8 mouse cellular contexts compared by ENCODE assay signal in genomic region chr19:5001666-5002406, GRCm38 (mm10). TPM values are rescaled to one million over a fixed set of nuclear protein-coding genes. Genes with fewer than 3 reads are reported as not detected.
DNase-seq lines count a peak whose midpoint lies in the region; ATAC-seq and TF ChIP-seq lines count a peak whose summit lies in the region.

No protein-coding gene starts in this region.

- WGBS in embryonic facial prominence, embryonic 14.5 days = 1% methylated on average over 34 of the region's 39 CpGs
- 1% methylated on average over 39 of the region's 39 CpGs for WGBS in heart, embryonic 11.5 days (ENCODE audit: insufficient replicate concordance)
- WGBS in kidney, embryonic 15.5 days = under 1% methylated on average over 39 of the region's 39 CpGs
- WGBS in limb, embryonic 15.5 days = under 1% methylated on average over 39 of the region's 39 CpGs

- peaks cover 7% of the 10 kb centered on the region for H3K4me1 ChIP-seq in embryonic facial prominence, embryonic 14.5 days (ENCODE audit: control insufficient read depth, insufficient read depth, low read length)
- H3K4me1 ChIP-seq in heart, embryonic 11.5 days (ENCODE audit: control insufficient read depth, insufficient read depth, low read length) = peaks cover 11% of the 10 kb centered on the region; the same call in 1 of the 2 replicates
- peaks cover 9% of the 10 kb centered on the region for H3K4me1 ChIP-seq in kidney, embryonic 15.5 days
- H3K4me1 ChIP-seq in limb, embryonic 15.5 days = peaks cover 7% of the 10 kb centered on the region

- 0 out of 2 replicates have a peak overlapping the region, but pooled peaks have one; percentile 46 for H3K9ac ChIP-seq in embryonic facial prominence, embryonic 14.5 days (ENCODE audit: low read depth, low read length)
- 0 out of 2 replicates have a peak overlapping the region, but pooled peaks have one; percentile 0 for H3K9ac ChIP-seq in heart, embryonic 11.5 days (ENCODE audit: low read depth, low read length)
- H3K9ac ChIP-seq in kidney, embryonic 15.5 days = no peak overlapping the region
- H3K9ac ChIP-seq in limb, embryonic 15.5 days = 0 out of 2 replicates have a peak overlapping the region, but pooled peaks have one; percentile 0

- H3K79me2 ChIP-seq in myocyte (ENCODE audit: control insufficient read depth, insufficient read depth) = no peaks in the 10 kb centered on the region

- peak overlapping the region; percentile 66; the same call in 1 of the 2 replicates for H3K27ac ChIP-seq in embryonic facial prominence, embryonic 14.5 days (replicated peaks; ENCODE audit: low read depth, low read length)
- peak overlapping the region; percentile 30 for H3K27ac ChIP-seq in heart, embryonic 11.5 days (ENCODE audit: low read depth, low read length)
- no peak overlapping the region for H3K27ac ChIP-seq in kidney, embryonic 15.5 days
- H3K27ac ChIP-seq in limb, embryonic 15.5 days = peak overlapping the region; percentile 38; the same call in 1 of the 2 replicates

- H3K36me3 ChIP-seq in embryonic facial prominence, embryonic 14.5 days (ENCODE audit: control insufficient read depth, insufficient read depth, low read length) = no peaks in the 10 kb centered on the region
- H3K36me3 ChIP-seq in heart, embryonic 11.5 days (ENCODE audit: control insufficient read depth, insufficient read depth, low read length) = no peaks in the 10 kb centered on the region
- H3K36me3 ChIP-seq in kidney, embryonic 15.5 days = no peaks in the 10 kb centered on the region
- H3K36me3 ChIP-seq in limb, embryonic 15.5 days = no peaks in the 10 kb centered on the region
- H3K36me3 ChIP-seq in myocyte (ENCODE audit: control insufficient read depth, insufficient read depth) = no peaks in the 10 kb centered on the region

- TF ChIP-seq POLR2A in myocyte (IDR thresholded peaks at IDR 0.05; ENCODE audit: insufficient read length, low read depth) = no peak

- no peaks in the 10 kb centered on the region for H3K9me3 ChIP-seq in embryonic facial prominence, embryonic 14.5 days (ENCODE audit: control insufficient read depth, low read length)
- no peaks in the 10 kb centered on the region for H3K9me3 ChIP-seq in heart, embryonic 11.5 days (replicated peaks; ENCODE audit: control insufficient read depth, low read length)
- H3K9me3 ChIP-seq in kidney, embryonic 15.5 days (replicated peaks) = no peaks in the 10 kb centered on the region
- H3K9me3 ChIP-seq in limb, embryonic 15.5 days = no peaks in the 10 kb centered on the region

- H3K27me3 ChIP-seq in embryonic facial prominence, embryonic 14.5 days (replicated peaks; ENCODE audit: control insufficient read depth, insufficient read depth, low read length) = no peaks in the 10 kb centered on the region
- peaks cover 9% of the 10 kb centered on the region; the same call in 1 of the 2 replicates for H3K27me3 ChIP-seq in heart, embryonic 11.5 days (ENCODE audit: control insufficient read depth, insufficient read depth, low read length)
- H3K27me3 ChIP-seq in kidney, embryonic 15.5 days = peaks cover 32% of the 10 kb centered on the region
- H3K27me3 ChIP-seq in limb, embryonic 15.5 days = peaks cover 12% of the 10 kb centered on the region; the same call in 1 of the 2 replicates
- H3K27me3 ChIP-seq in myocyte (ENCODE audit: control insufficient read depth, insufficient read depth, insufficient read length) = no peaks in the 10 kb centered on the region

- no peak overlapping the region for H3ac ChIP-seq in myocyte (ENCODE audit: control insufficient read depth, insufficient read length)

- DNase-seq in A20 (ENCODE audit: low read depth, low spot score) = peak; percentile 64
- DNase-seq in adrenal gland, postnatal 4 days (ENCODE audit: low spot score in 2 of 2) = peak; percentile 51 to 59
- peak; percentile 96 for DNase-seq in embryonic facial prominence, embryonic 14.5 days (ENCODE audit: low spot score)
- DNase-seq in spleen, postnatal 36 days (ENCODE audit: low spot score in 2 of 2) = peak; percentile 60

- peak overlapping the region; percentile 52 for H3K4me2 ChIP-seq in embryonic facial prominence, embryonic 14.5 days (ENCODE audit: low read depth, low read length)
- H3K4me2 ChIP-seq in heart, embryonic 11.5 days = peak overlapping the region; percentile 63
- peak overlapping the region; percentile 56 for H3K4me2 ChIP-seq in kidney, embryonic 15.5 days
- H3K4me2 ChIP-seq in limb, embryonic 15.5 days = peak overlapping the region; percentile 46
- H3K4me2 ChIP-seq in myocyte (ENCODE audit: low read depth) = peak overlapping the region; percentile 67

- peak overlapping the region; percentile 22 for H3K4me3 ChIP-seq in embryonic facial prominence, embryonic 14.5 days (ENCODE audit: low read depth, low read length)
- H3K4me3 ChIP-seq in heart, embryonic 11.5 days (ENCODE audit: low read depth, low read length) = peak overlapping the region; percentile 33
- peak overlapping the region; percentile 31 for H3K4me3 ChIP-seq in kidney, embryonic 15.5 days (replicated peaks)
- peak overlapping the region; percentile 29 for H3K4me3 ChIP-seq in limb, embryonic 15.5 days
- no peak overlapping the region for H3K4me3 ChIP-seq in myocyte

- ATAC-seq in embryonic facial prominence, embryonic 14.5 days (ENCODE audit: low read depth) = peak; percentile 95
- ATAC-seq in heart, embryonic 11.5 days (replicated peaks; ENCODE audit: insufficient number of reproducible peaks, low FRiP score, low TSS enrichment) = peak; percentile 84
- ATAC-seq in kidney, embryonic 15.5 days (replicated peaks; ENCODE audit: low FRiP score) = peak; percentile 82
- ATAC-seq in limb, embryonic 15.5 days (ENCODE audit: insufficient number of reproducible peaks, low FRiP score, low TSS enrichment, low read depth) = peak; percentile 62

TF ChIP-seq in myocyte, 11 proteins besides CTCF, POLR2A, EP300 and RAD21:
- TF ChIP-seq E2F4 (IDR thresholded peaks at IDR 0.05; ENCODE audit: insufficient read depth) (no peak), SRF (IDR thresholded peaks at IDR 0.05; ENCODE audit: control insufficient read depth, insufficient read length, low read depth) (peak; percentile 92)

RNA-seq across cellular contexts. Expression of gene Npas4, which starts 11.7 kb away (rescaled TPM):
- total RNA-seq in adrenal gland, postnatal 4 days (2021) = under 1 TPM; 0.71 to 0.78 TPM
- 0.07 TPM in 1 of 2 replicates, not detected in the other for polyA plus RNA-seq in embryonic facial prominence, embryonic 14.5 days (2014; fragmentation: Nextera tagmentation; extraction: Ambion mirVana)
- 0.11 and 0.13 TPM in 2 replicates for polyA plus RNA-seq in heart, embryonic 11.5 days (2014; fragmentation: Nextera tagmentation; extraction: Ambion mirVana)
- polyA plus RNA-seq in kidney, embryonic 15.5 days (2015; fragmentation: Nextera tagmentation; extraction: Ambion mirVana) = 0.18 TPM in 1 of 2 replicates, not detected in the other
- not detected in 2 replicates for polyA plus RNA-seq in limb, embryonic 15.5 days (2015; fragmentation: Nextera tagmentation; extraction: Ambion mirVana)
- 0.02 TPM for polyA plus RNA-seq in myocyte (2012; fragmentation: generic; extraction: Trizol)

RNA-seq across cellular contexts. Expression of gene Slc29a2, which starts 21.8 kb away (rescaled TPM):
- total RNA-seq in adrenal gland, postnatal 4 days (2021) = 1 to 10 TPM; 6.6 to 7.2 TPM
- polyA plus RNA-seq in embryonic facial prominence, embryonic 14.5 days (2014; fragmentation: Nextera tagmentation; extraction: Ambion mirVana) = 4.0 and 4.1 TPM in 2 replicates
- polyA plus RNA-seq in heart, embryonic 11.5 days (2014; fragmentation: Nextera tagmentation; extraction: Ambion mirVana) = 8.2 and 10.3 TPM in 2 replicates
- polyA plus RNA-seq in kidney, embryonic 15.5 days (2015; fragmentation: Nextera tagmentation; extraction: Ambion mirVana) = 6.0 and 7.0 TPM in 2 replicates
- 4.4 and 5.2 TPM in 2 replicates for polyA plus RNA-seq in limb, embryonic 15.5 days (2015; fragmentation: Nextera tagmentation; extraction: Ambion mirVana)
- polyA plus RNA-seq in myocyte (2012; fragmentation: generic; extraction: Trizol) = 8.7 TPM

RNA-seq across cellular contexts. Expression of gene B4gat1, which starts 36.8 kb away (rescaled TPM):
- 10 to 100 TPM; 48.0 to 49.0 TPM for total RNA-seq in adrenal gland, postnatal 4 days (2021)
- polyA plus RNA-seq in embryonic facial prominence, embryonic 14.5 days (2014; fragmentation: Nextera tagmentation; extraction: Ambion mirVana) = 42.9 and 51.5 TPM in 2 replicates
- 37.4 and 46.9 TPM in 2 replicates for polyA plus RNA-seq in heart, embryonic 11.5 days (2014; fragmentation: Nextera tagmentation; extraction: Ambion mirVana)
- polyA plus RNA-seq in kidney, embryonic 15.5 days (2015; fragmentation: Nextera tagmentation; extraction: Ambion mirVana) = 51.0 and 51.7 TPM in 2 replicates
- polyA plus RNA-seq in limb, embryonic 15.5 days (2015; fragmentation: Nextera tagmentation; extraction: Ambion mirVana) = 45.1 and 47.9 TPM in 2 replicates
- polyA plus RNA-seq in myocyte (2012; fragmentation: generic; extraction: Trizol) = 46.7 TPM

RNA-seq across cellular contexts. Expression of gene AC124502.3, which starts 36.9 kb away (rescaled TPM):
- 1 to 10 TPM; 1.3 to 2.0 TPM for total RNA-seq in adrenal gland, postnatal 4 days (2021)
- polyA plus RNA-seq in embryonic facial prominence, embryonic 14.5 days (2014; fragmentation: Nextera tagmentation; extraction: Ambion mirVana) = 0.51 and 1.7 TPM in 2 replicates
- polyA plus RNA-seq in heart, embryonic 11.5 days (2014; fragmentation: Nextera tagmentation; extraction: Ambion mirVana) = 0.93 and 2.0 TPM in 2 replicates
- polyA plus RNA-seq in kidney, embryonic 15.5 days (2015; fragmentation: Nextera tagmentation; extraction: Ambion mirVana) = 2.1 and 2.3 TPM in 2 replicates
- 2.5 and 3.0 TPM in 2 replicates for polyA plus RNA-seq in limb, embryonic 15.5 days (2015; fragmentation: Nextera tagmentation; extraction: Ambion mirVana)
- polyA plus RNA-seq in myocyte (2012; fragmentation: generic; extraction: Trizol) = 1.6 TPM

RNA-seq across cellular contexts. Expression of gene Brms1, which starts 39.3 kb away (rescaled TPM):
- total RNA-seq in adrenal gland, postnatal 4 days (2021) = 10 to 100 TPM; 29.6 to 35.1 TPM
- polyA plus RNA-seq in embryonic facial prominence, embryonic 14.5 days (2014; fragmentation: Nextera tagmentation; extraction: Ambion mirVana) = 35.0 and 38.7 TPM in 2 replicates
- 35.3 and 36.4 TPM in 2 replicates for polyA plus RNA-seq in heart, embryonic 11.5 days (2014; fragmentation: Nextera tagmentation; extraction: Ambion mirVana)
- polyA plus RNA-seq in kidney, embryonic 15.5 days (2015; fragmentation: Nextera tagmentation; extraction: Ambion mirVana) = 44.0 and 51.6 TPM in 2 replicates
- 41.6 and 42.4 TPM in 2 replicates for polyA plus RNA-seq in limb, embryonic 15.5 days (2015; fragmentation: Nextera tagmentation; extraction: Ambion mirVana)
- polyA plus RNA-seq in myocyte (2012; fragmentation: generic; extraction: Trizol) = 45.8 TPM
